Mouse (Mus musculus): ENCODE measurements around the gene Olfr282. TPM values are rescaled to one million over a fixed set of nuclear protein-coding genes. Genes with fewer than 3 reads are reported as not detected.
A peak's percentile ranks its signal among the peaks of the same experiment; 100 is the strongest.

Olfr282 gene
- total RNA-seq, 2 experiments from 2014 or later: not detected

- DNase-seq (ENCODE audit: low spot score in 2 of 2): no peak
These were observed 43.9 kb downstream of the Olfr282 start for GRCm38 (mm10) chr15:98474958-98475357.

- DNase-seq (ENCODE audit: low spot score in 2 of 2): peak; percentile 48 to 59
These were observed 44.4 kb downstream of the Olfr282 start for GRCm38 (mm10) chr15:98475382-98475781.

GRCm38 (mm10) chr15:98476281-98476680 is 45.3 kb downstream of the Olfr282 start:
- DNase-seq (ENCODE audit: low spot score in 2 of 2): no peak

DNA sequence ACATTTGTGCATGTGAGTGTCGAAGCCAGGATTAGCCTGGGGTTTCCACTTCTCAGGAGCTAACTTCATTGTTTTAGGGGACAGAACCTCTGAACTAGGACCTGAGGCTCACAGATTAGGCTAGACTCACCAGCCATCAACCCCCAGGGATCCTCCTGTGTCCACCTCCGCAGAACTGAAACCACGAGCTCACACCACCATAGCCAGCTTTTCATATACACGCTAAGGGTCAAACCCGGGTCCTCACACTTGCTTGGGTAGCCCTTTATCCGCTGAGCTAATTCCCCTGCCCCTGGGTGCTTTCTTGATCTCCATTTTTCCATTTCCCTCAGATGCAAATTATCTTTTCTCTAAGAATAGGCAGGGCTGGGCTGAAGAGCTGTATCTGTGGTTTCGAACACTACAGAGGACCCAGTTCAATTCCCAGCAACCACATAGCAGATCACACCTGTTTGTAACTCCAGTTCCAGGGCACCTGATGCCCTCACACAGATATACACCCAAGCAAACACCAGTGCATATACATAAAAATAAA is 48.6 kb downstream of the Olfr282 start:
- DNase-seq (ENCODE audit: low spot score in 2 of 2): no peak

DNA sequence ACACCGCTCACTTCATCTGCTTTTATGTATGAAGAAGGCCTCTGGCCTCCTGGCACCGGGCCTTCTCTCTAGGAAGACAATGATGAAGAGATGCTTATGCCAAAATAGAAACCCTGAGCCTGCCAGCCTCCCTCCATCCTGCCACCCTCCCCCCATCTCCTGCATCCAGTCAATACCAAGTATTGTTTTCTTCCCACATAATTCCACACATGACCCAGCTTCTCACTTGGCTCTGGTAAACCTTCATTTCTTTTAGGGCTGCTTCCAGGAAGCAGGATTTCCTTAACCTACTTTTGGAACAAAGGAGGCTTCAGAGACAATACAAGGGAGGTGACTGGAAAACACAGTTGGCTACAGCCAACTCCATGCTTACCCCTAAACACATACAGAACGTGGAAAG is 51.7 kb downstream of the Olfr282 start, which contains the start of gene Lalba:
Lalba (minus strand) TSS at position 21 of the 400 bp plus-strand sequence.
- no peak for DNase-seq (ENCODE audit: low spot score in 2 of 2)

GRCm38 (mm10) chr15:98483907-98484886 is 53.2 kb downstream of the Olfr282 start:
- DNase-seq (ENCODE audit: low spot score in 2 of 2): no peak

- DNase-seq (ENCODE audit: low spot score in 2 of 2): no peak
These were observed 55.5 kb downstream of the Olfr282 start for GRCm38 (mm10) chr15:98486433-98487021.

Other genes with a start within 250 kb of the Olfr282 start
- gene Olfr288, start 235.7 kb upstream of the Olfr282 start, total RNA-seq (2021): not detected
- not detected for gene Gm44579, start 210.2 kb upstream of the Olfr282 start, total RNA-seq (2021)
- not detected for gene Olfr287, start 210.2 kb upstream of the Olfr282 start, total RNA-seq (2021)
- not detected for gene Olfr286, start 196.8 kb upstream of the Olfr282 start, total RNA-seq (2021)
- gene H1fnt, start 173.9 kb upstream of the Olfr282 start, total RNA-seq (2021): not detected
- 1 to 10 TPM; 3.8 to 4.6 TPM for gene Zfp641, start 135.1 kb upstream of the Olfr282 start, total RNA-seq (2021)
- gene Olfr285, start 113.9 kb upstream of the Olfr282 start, total RNA-seq (2021): not detected
- not detected for gene Olfr284, start 90.2 kb upstream of the Olfr282 start, total RNA-seq (2021)
- gene Olfr283, start 50.3 kb upstream of the Olfr282 start, total RNA-seq (2021): not detected
- gene Olfr281, start 21.4 kb downstream of the Olfr282 start, total RNA-seq (2021): not detected
- not detected for gene OR5BS1P, start 38.7 kb downstream of the Olfr282 start, total RNA-seq (2021)
- gene Lalba, start 51.5 kb downstream of the Olfr282 start, total RNA-seq (2021): not detected
- gene Olfr279, start 61.2 kb downstream of the Olfr282 start, total RNA-seq (2021): not detected
- 10 to 100 TPM; 79.2 to 90.9 TPM for gene Kansl2, start 103.0 kb downstream of the Olfr282 start, total RNA-seq (2021)
- 10 to 100 TPM; 52.5 to 65.9 TPM for gene Ccnt1, start 139.7 kb downstream of the Olfr282 start, total RNA-seq (2021)
- gene 4930415O20Rik, start 139.8 kb downstream of the Olfr282 start, total RNA-seq (2021): 1 to 10 TPM in 1 of 2 experiments, not detected in 1; 1.2 TPM
- gene Adcy6, start 178.9 kb downstream of the Olfr282 start, total RNA-seq (2021): 10 to 100 TPM; 48.7 to 83.1 TPM
- gene Cacnb3, start 199.6 kb downstream of the Olfr282 start, total RNA-seq (2021): 10 to 100 TPM; 11.9 to 14.3 TPM
- gene Ddx23, start 231.7 kb downstream of the Olfr282 start, total RNA-seq (2021): 10 to 100 TPM; 80.7 to 83.8 TPM
- gene Rnd1, start 246.2 kb downstream of the Olfr282 start, total RNA-seq (2021): 1 to 10 TPM; 2.0 to 7.6 TPM

Data from adrenal gland, adult 18-20 months (tissue).